Mouse (Mus musculus) lung, postnatal 0 days (tissue): ENCODE results near the gene Hsf2bp. TPM values are rescaled to one million over a fixed set of nuclear protein-coding genes. Genes with fewer than 3 reads are reported as not detected.

Source experiments
- ATAC-seq: fragments of 200-750 bp; cut with Nextera tagmentation; 2 replicates; pipeline ENCODE4 v1.8.0; 2017; ENCODE audit warnings: moderate library complexity
- DNase-seq: peaks from one replicate; pipeline ENCODE4 v3.0.0-alpha.2; 2016; ENCODE audit warnings: low spot score
- H3K27ac ChIP-seq: fragments of 300-500 bp; sonication (generic); 2 replicates; pipeline ENCODE4 v1.5.1; 2014; ENCODE audit warnings: antibody characterized with exemption, mild to moderate bottlenecking, low read length, mixed read lengths
- H3K27me3 ChIP-seq: fragments of 300-500 bp; sonication (generic); replicated peaks from 2 replicates; pipeline ENCODE4 v1.6.1; 2014; ENCODE audit warnings: low read length, mixed read lengths; ENCODE audit not compliant: insufficient read depth
- H3K36me3 ChIP-seq: fragments of 300-500 bp; sonication (generic); 2 replicates; pipeline ENCODE4 v1.6.1; 2014; ENCODE audit warnings: low read length, mixed read lengths; ENCODE audit not compliant: insufficient read depth
- H3K4me1 ChIP-seq: fragments of 300-500 bp; sonication (generic); 2 replicates; pipeline ENCODE4 v1.6.1; 2014; ENCODE audit warnings: antibody characterized with exemption, low read depth, low read length, mixed read lengths; ENCODE audit not compliant: insufficient read depth
- H3K4me2 ChIP-seq: fragments of 300-500 bp; sonication (generic); replicated peaks from 2 replicates; pipeline ENCODE4 v1.6.1; 2014; ENCODE audit warnings: low read depth, mild to moderate bottlenecking, low read length, moderate library complexity, mixed read lengths
- H3K4me3 ChIP-seq: fragments of 300-500 bp; sonication (generic); 2 replicates; pipeline ENCODE4 v1.5.1; 2014; ENCODE audit warnings: low read depth, low read length
- H3K9ac ChIP-seq: fragments of 300-500 bp; sonication (generic); replicated peaks from 2 replicates; pipeline ENCODE4 v1.6.1; 2014; ENCODE audit warnings: low read depth, mild to moderate bottlenecking
- H3K9me3 ChIP-seq: fragments of 300-500 bp; sonication (generic); 2 replicates; pipeline ENCODE4 v1.6.1; 2016; ENCODE audit warnings: low read length, mixed read lengths
- CTCF ChIP-seq: IDR thresholded peaks from 2 replicates; pipeline ENCODE4 v1.5.1; 2016; ENCODE audit warnings: antibody characterized with exemption, mild to moderate bottlenecking
- EP300 ChIP-seq: IDR thresholded peaks from 2 replicates; pipeline ENCODE4 v1.6.1; 2016; ENCODE audit warnings: antibody characterized with exemption, mild to moderate bottlenecking, control low read depth
- WGBS: fragments of 180-500 bp; shearing (Covaris S2); extraction: QIAGEN DNeasy Blood & Tissue Kit; methylation state at CpG from one replicate; pipeline ENCODE4 v1.1.7; 2014; 5-methylcytosine and 5-hydroxymethylcytosine counted together
- polyA plus RNA-seq: library from polyadenylated mRNA; unstranded; fragments of >200 nt; fragmentation: Nextera tagmentation; extraction: Ambion mirVana; gene quantifications from 2 replicates; pipeline ENCODE4 v1.2.1, GENCODE M21; 2015

Hsf2bp gene
- polyA plus RNA-seq, 1 experiment from 2014 or later, result 0.58 TPM

DNA sequence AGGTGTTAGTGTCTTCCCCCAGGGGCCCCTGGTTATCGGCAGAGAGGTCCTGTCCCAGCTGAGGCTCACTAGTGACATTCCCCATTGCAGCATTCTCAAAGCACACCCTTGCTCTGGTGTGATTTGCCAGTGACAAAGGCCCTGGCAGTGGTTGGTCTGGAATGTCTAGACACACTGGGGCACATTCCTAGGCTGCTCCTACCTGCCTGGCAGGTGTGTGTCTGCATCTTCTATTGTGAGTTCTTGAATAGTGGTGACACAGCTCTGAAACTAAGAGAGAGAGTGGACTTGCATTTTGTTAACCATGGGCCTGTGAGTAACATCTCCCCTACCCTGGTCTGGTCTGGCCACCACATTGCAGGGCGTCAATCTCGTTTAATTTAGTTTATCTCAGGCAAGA lies 139.4 kb downstream of the Hsf2bp start:
- Histone ChIP-seq H3K9me3 (no peaks in the 10 kb centered on the region), H3K27me3 (no peaks in the 10 kb centered on the region), H3K27ac (peak overlapping the region; percentile 92), H3K36me3 (no peaks in the 10 kb centered on the region), H3K4me2 (no peak overlapping the region), H3K4me1 (peaks cover 19% of the 10 kb centered on the region; the same call in 1 of the 2 replicates), H3K4me3 (no peak overlapping the region), H3K9ac (no peak overlapping the region)
- peak; percentile 47 for ATAC-seq
- peak; percentile 80 for DNase-seq
- no peak for TF ChIP-seq CTCF
- no peak for TF ChIP-seq EP300
- 45% methylated on average over 3 of the region's 3 CpGs for WGBS

DNA sequence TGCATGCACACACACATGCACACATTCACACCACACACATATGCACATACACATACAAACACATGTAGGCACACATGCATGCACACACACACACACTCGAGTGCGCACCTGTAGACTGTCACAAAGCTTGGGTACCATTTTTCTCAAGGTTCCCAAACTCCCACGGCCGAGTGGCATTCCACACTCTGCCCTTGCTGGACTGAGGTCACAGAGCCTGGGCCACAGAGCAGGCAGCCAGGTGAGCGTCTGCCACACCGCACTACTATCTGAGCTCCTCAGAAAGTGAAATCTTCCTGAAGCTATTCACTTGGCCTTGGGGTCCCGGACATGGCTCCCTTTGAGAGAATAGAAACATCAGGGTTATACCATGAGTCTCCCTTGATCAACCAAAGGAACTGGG lies 139.8 kb downstream of the Hsf2bp start:
- H3K36me3 ChIP-seq, result no peaks in the 10 kb centered on the region
- H3K4me1 ChIP-seq, result peaks cover 19% of the 10 kb centered on the region; the same call in 1 of the 2 replicates
- no peak overlapping the region for H3K4me2 ChIP-seq
- no peaks in the 10 kb centered on the region for H3K27me3 ChIP-seq
- no peak overlapping the region for H3K9ac ChIP-seq
- H3K9me3 ChIP-seq, result no peaks in the 10 kb centered on the region
- 74% methylated on average over 7 of the region's 7 CpGs for WGBS
- no peak for ATAC-seq
- no peak for TF ChIP-seq CTCF
- no peak for TF ChIP-seq EP300
- peak overlapping the region; percentile 92 for H3K27ac ChIP-seq
- no peak overlapping the region for H3K4me3 ChIP-seq
- no peak for DNase-seq

Other genes with a start within 250 kb of the Hsf2bp start
- gene Sik1, start 180.5 kb downstream of the Hsf2bp start, polyA plus RNA-seq, result 29.5 and 35.9 TPM in 2 replicates
- 24.6 and 26.3 TPM in 2 replicates for gene Rrp1b, start 249 bp downstream of the Hsf2bp start, polyA plus RNA-seq
- gene Notch3, start 130.5 kb upstream of the Hsf2bp start, polyA plus RNA-seq, result 8.3 and 9.7 TPM in 2 replicates
- 0.23 and 0.36 TPM in 2 replicates for gene Ephx3, start 153.2 kb upstream of the Hsf2bp start, polyA plus RNA-seq
- 33.3 and 37.3 TPM in 2 replicates for gene Brd4, start 248.4 kb upstream of the Hsf2bp start, polyA plus RNA-seq